Mouse (Mus musculus): ENCODE measurements around the gene Akap14. TPM values are rescaled to one million over a fixed set of nuclear protein-coding genes. Genes with fewer than 3 reads are reported as not detected.
"Not testable (repeated sequence)": the region's sequence is repeated elsewhere in the genome, so short reads cannot be mapped to it uniquely, and the experiment has no call there.

The Akap14 gene
- polyA plus RNA-seq (2016; fragmentation: Nextera tagmentation; extraction: Ambion mirVana): 0.14 and 0.24 TPM in 2 replicates

DNA sequence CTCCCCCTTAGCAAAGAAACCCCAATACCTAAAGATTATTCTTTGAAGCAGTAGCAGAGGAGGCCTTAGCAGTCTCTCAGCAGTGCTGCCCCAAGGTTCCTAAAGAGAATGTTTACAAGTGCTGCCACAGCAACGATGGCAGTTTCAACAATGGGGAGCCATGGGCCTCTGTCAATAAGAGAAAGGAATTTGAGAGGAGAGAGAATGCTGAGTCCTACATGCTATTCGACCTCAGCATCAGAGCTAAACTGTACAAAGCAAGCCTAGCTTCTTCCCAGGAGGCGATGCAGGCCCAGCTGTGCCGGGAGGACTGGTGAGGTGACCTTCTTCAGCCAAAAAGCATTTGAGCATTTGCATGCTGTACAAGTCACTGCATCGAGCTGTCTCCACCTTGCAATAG, at the start of gene Akap14:
Gene Akap14 (minus strand): TSS at position 101 of the 400 bp plus-strand sequence.
- no peak within 1 kb of the TSS for H3K27ac ChIP-seq
- 41% methylated on average over 5 of the region's 5 CpGs for whole genome bisulfite sequencing

GRCm38 (mm10) chrX:37210941-37211340, 42.3 kb upstream of the Akap14 start, which contains the start of gene Gm9:
Gene Gm9, minus strand, starts transcription at chrX:37211041.
- no peak within 1 kb of the TSS for H3K27ac ChIP-seq
- no peak within 1 kb of the TSS for H3K4me2 ChIP-seq
- no peaks in the 10 kb centered on the region for H3K27me3 ChIP-seq
- no peaks in the 10 kb centered on the region for H3K4me1 ChIP-seq
- H3K9ac ChIP-seq: no peak within 1 kb of the TSS
- no peak within 1 kb of the TSS for H3K4me3 ChIP-seq (replicated peaks)
- 89% methylated on average over 10 of the region's 10 CpGs for WGBS
- no peaks in the 10 kb centered on the region for H3K9me3 ChIP-seq
- no peaks in the 10 kb centered on the region for H3K36me3 ChIP-seq (replicated peaks)
- no peak for ATAC-seq (ENCODE audit: low FRiP score)

More for the DNA sequence above, at the start of gene Akap14:
- no peak within 1 kb of the TSS for H3K4me3 ChIP-seq (replicated peaks)
- H3K9ac ChIP-seq: no peak within 1 kb of the TSS
- H3K4me2 ChIP-seq: no peak within 1 kb of the TSS
- H3K36me3 ChIP-seq (replicated peaks): no peaks in the 10 kb centered on the region
- H3K9me3 ChIP-seq: no peaks in the 10 kb centered on the region
- no peak for ATAC-seq (ENCODE audit: low FRiP score)
- no peaks in the 10 kb centered on the region for H3K4me1 ChIP-seq
- no peaks in the 10 kb centered on the region for H3K27me3 ChIP-seq

DNA sequence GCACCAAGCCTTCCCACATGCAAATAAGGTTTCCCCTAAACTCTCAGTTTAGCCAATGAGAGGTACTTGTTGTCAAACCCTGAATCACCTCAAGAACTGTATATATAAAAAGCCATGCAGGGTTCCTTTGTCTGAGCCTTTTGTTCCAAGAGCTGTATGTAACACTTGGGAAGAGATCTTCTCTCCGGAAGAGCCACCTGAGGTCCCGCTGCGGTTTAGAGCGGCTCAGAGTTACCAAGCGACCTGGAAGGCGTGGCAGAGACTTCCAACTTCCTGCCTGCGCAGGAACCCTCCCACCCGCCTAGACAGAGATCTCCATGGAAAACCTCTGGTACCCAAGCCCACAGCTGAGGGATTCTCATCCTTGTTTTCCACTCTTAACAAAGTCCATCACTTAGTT, 30.0 kb upstream of the Akap14 start:
- Histone ChIP-seq H3K4me3 (replicated peaks) (no peak overlapping the region), H3K27ac (no peak overlapping the region), H3K4me1 (no peaks in the 10 kb centered on the region), H3K27me3 (no peaks in the 10 kb centered on the region), H3K9me3 (no peaks in the 10 kb centered on the region), H3K9ac (no peak overlapping the region), H3K36me3 (replicated peaks) (no peaks in the 10 kb centered on the region), H3K4me2 (no peak overlapping the region)
- WGBS: 67% methylated on average over 8 of the region's 8 CpGs
- no peak for ATAC-seq (ENCODE audit: low FRiP score)

GRCm38 (mm10) chrX:37191744-37192379, 23.2 kb upstream of the Akap14 start:
- Histone ChIP-seq H3K27me3 (no peaks in the 10 kb centered on the region), H3K4me1 (0 out of 2 replicates have a peak, but pooled peaks cover 6% of the 10 kb centered on the region), H3K27ac (peak overlapping the region; percentile 50; the same call in 1 of the 2 replicates), H3K4me3 (replicated peaks) (peak overlapping the region; percentile 54), H3K4me2 (peak overlapping the region; percentile 57), H3K36me3 (replicated peaks) (no peaks in the 10 kb centered on the region), H3K9me3 (no peaks in the 10 kb centered on the region), H3K9ac (peak overlapping the region; percentile 57)
- ATAC-seq (ENCODE audit: low FRiP score): 0 out of 2 replicates have a peak, but pooled peaks have one; percentile 24
- 26% methylated on average over 28 of the region's 28 CpGs for WGBS

DNA sequence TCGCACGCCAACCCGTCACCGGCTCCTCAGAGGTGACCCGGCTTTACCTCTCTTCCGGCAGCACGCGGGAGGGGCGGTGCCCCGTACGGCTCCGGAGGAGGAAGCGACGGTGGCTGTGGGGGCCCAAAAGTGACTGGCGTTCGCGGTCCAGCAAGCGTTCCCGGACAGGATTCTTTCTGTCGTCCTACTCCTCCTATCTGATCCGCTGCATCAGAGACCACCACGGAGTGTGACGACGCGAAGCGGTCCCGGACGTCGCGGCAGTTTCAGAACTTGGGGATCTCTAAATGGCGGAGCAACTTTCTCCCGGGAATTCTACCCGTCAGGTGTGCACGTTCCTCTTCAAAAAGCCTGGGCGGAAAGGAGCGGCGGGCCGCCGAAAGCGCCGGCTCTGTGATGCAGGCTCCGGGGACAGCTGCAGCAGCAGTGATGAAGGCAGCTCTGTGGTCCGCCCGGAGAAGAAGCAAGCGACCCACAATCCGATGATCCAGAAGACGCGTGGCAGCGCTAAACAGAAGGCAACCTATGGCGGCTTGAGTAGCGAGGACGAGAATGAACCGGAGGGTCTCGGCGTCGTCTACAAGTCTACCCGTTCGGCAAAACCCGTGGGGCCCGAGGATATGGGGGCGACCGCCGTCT, 22.6 kb upstream of the Akap14 start, which contains the start of the genes Ndufa1 and Rnf113a1:
Gene Ndufa1 (minus strand): TSS at position 59 of the 639 bp plus-strand sequence.
Gene Rnf113a1 (plus strand): TSS at position 141 of the 639 bp plus-strand sequence.
- H3K4me3 ChIP-seq (replicated peaks): peak within 1 kb of the TSS; percentile 54
- peak within 1 kb of the TSS; percentile 50 for H3K27ac ChIP-seq
- 0 out of 2 replicates have a peak, but pooled peaks cover 6% of the 10 kb centered on the region for H3K4me1 ChIP-seq
- peak; percentile 94 for ATAC-seq (ENCODE audit: low FRiP score)
- H3K4me2 ChIP-seq: peak within 1 kb of the TSS; percentile 57
- H3K27me3 ChIP-seq: no peaks in the 10 kb centered on the region
- no peaks in the 10 kb centered on the region for H3K9me3 ChIP-seq
- 13% methylated on average over 56 of the region's 63 CpGs for WGBS
- no peaks in the 10 kb centered on the region for H3K36me3 ChIP-seq (replicated peaks)
- peak within 1 kb of the TSS; percentile 57 for H3K9ac ChIP-seq

GRCm38 (mm10) chrX:37190755-37191104, 22.1 kb upstream of the Akap14 start:
- WGBS: 32% methylated on average over 20 of the region's 20 CpGs

GRCm38 (mm10) chrX:37184401-37184800, 15.8 kb upstream of the Akap14 start:
- H3K9ac ChIP-seq; H3K27ac ChIP-seq; H3K36me3 ChIP-seq (replicated peaks); ATAC-seq (ENCODE audit: low FRiP score); H3K9me3 ChIP-seq; H3K4me2 ChIP-seq; H3K4me1 ChIP-seq; H3K4me3 ChIP-seq (replicated peaks); H3K27me3 ChIP-seq: not testable (repeated sequence)
- 77% methylated on average over 8 of the region's 8 CpGs for WGBS

More at GRCm38 (mm10) chrX:37190755-37191104, 22.1 kb upstream of the Akap14 start:
- Histone ChIP-seq H3K9me3 (no peaks in the 10 kb centered on the region), H3K36me3 (replicated peaks) (no peaks in the 10 kb centered on the region), H3K27ac (no peak overlapping the region), H3K9ac (peak overlapping the region; percentile 57), H3K4me2 (peak overlapping the region; percentile 57), H3K4me3 (replicated peaks) (peak overlapping the region; percentile 54), H3K27me3 (no peaks in the 10 kb centered on the region), H3K4me1 (0 out of 2 replicates have a peak, but pooled peaks cover 6% of the 10 kb centered on the region)
- no peak for ATAC-seq (ENCODE audit: low FRiP score)

- WGBS: 39% methylated on average over 3 of the region's 3 CpGs
- H3K9me3 ChIP-seq: no peaks in the 10 kb centered on the region
These were observed 1.6 kb downstream of the Akap14 start for GRCm38 (mm10) chrX:37167085-37167484.

GRCm38 (mm10) chrX:37163115-37163514, 5.5 kb downstream of the Akap14 start:
- Histone ChIP-seq H3K4me3 (replicated peaks) (no peak overlapping the region), H3K4me2 (no peak overlapping the region), H3K9ac (no peak overlapping the region), H3K4me1 (no peaks in the 10 kb centered on the region), H3K27ac (no peak overlapping the region), H3K27me3 (no peaks in the 10 kb centered on the region), H3K36me3 (replicated peaks) (no peaks in the 10 kb centered on the region), H3K9me3 (no peaks in the 10 kb centered on the region)
- 74% methylated on average over 18 of the region's 18 CpGs for WGBS
- no peak for ATAC-seq (ENCODE audit: low FRiP score)

More at GRCm38 (mm10) chrX:37167085-37167484, 1.6 kb downstream of the Akap14 start:
- no peaks in the 10 kb centered on the region for H3K27me3 ChIP-seq
- no peak for ATAC-seq (ENCODE audit: low FRiP score)
- H3K4me2 ChIP-seq: no peak overlapping the region
- no peak overlapping the region for H3K27ac ChIP-seq
- H3K4me1 ChIP-seq: no peaks in the 10 kb centered on the region
- H3K36me3 ChIP-seq (replicated peaks): no peaks in the 10 kb centered on the region
- no peak overlapping the region for H3K9ac ChIP-seq
- H3K4me3 ChIP-seq (replicated peaks): no peak overlapping the region

GRCm38 (mm10) chrX:37161169-37161568, 7.5 kb downstream of the Akap14 start:
- no peaks in the 10 kb centered on the region for H3K36me3 ChIP-seq (replicated peaks)
- no peak overlapping the region for H3K4me3 ChIP-seq (replicated peaks)
- no peak overlapping the region for H3K9ac ChIP-seq
- ATAC-seq (ENCODE audit: low FRiP score): no peak
- H3K4me2 ChIP-seq: no peak overlapping the region
- H3K27ac ChIP-seq: no peak overlapping the region
- no peaks in the 10 kb centered on the region for H3K9me3 ChIP-seq
- 83% methylated on average over 10 of the region's 10 CpGs for WGBS
- no peaks in the 10 kb centered on the region for H3K27me3 ChIP-seq
- no peaks in the 10 kb centered on the region for H3K4me1 ChIP-seq

- WGBS: 56% methylated on average over 4 of the region's 4 CpGs
- no peak overlapping the region for H3K4me3 ChIP-seq (replicated peaks)
- H3K27ac ChIP-seq: no peak overlapping the region
- H3K4me1 ChIP-seq: no peaks in the 10 kb centered on the region
- ATAC-seq (ENCODE audit: low FRiP score): no peak
- no peaks in the 10 kb centered on the region for H3K9me3 ChIP-seq
- no peak overlapping the region for H3K4me2 ChIP-seq
- no peaks in the 10 kb centered on the region for H3K36me3 ChIP-seq (replicated peaks)
- H3K27me3 ChIP-seq: no peaks in the 10 kb centered on the region
- H3K9ac ChIP-seq: no peak overlapping the region
These were observed 10.8 kb downstream of the Akap14 start for GRCm38 (mm10) chrX:37157839-37158238.

GRCm38 (mm10) chrX:37144954-37145353, 23.7 kb downstream of the Akap14 start:
- 90% methylated on average over 2 of the region's 2 CpGs for WGBS
- Histone ChIP-seq H3K27me3 (no peaks in the 10 kb centered on the region), H3K9me3 (no peaks in the 10 kb centered on the region), H3K4me3 (replicated peaks) (no peak overlapping the region), H3K36me3 (replicated peaks) (peaks cover 13% of the 10 kb centered on the region), H3K4me1 (no peaks in the 10 kb centered on the region), H3K27ac (no peak overlapping the region), H3K9ac (no peak overlapping the region), H3K4me2 (no peak overlapping the region)
- no peak for ATAC-seq (ENCODE audit: low FRiP score)

All from forebrain, embryonic 12.5 days (tissue).